In the genomic region with DNA sequence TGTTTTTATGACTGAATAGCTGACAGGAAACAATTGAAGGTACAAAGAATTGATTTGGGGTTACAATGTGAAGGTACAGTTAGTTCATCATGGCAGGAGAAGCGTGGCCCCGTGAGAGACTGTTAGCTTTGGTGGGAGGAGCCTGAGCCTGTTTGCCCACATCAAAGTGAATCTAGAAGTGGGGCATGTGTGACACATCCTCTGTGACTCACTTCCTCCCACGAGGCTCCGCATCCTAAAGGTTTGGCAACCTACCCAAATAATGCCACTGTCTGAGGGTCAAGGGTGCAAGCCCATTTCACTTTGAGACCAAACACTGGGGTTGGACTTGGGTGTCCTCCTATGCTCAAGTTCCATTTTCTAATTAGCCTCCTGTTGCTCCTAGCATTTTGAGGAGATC, we compare ENCODE assay signal across 14 mouse cellular contexts. TPM values are rescaled to one million over a fixed set of nuclear protein-coding genes. Genes with fewer than 3 reads are reported as not detected.
DNase-seq lines count a peak whose midpoint lies in the region; ATAC-seq lines count a peak whose summit lies in the region.
"Had no signal": no experiment of that assay in that cellular context is flagged by ENCODE, and none has a peak within 500 bp of the region (broad histone marks: within the 10 kb centered on the region; RNA-seq: fewer than 3 reads in every experiment).

No protein-coding gene starts in this region.

- H3K4me1 ChIP-seq in kidney, embryonic 15.5 days = peaks cover 10% of the 10 kb centered on the region

- H3K4me2 ChIP-seq in kidney, embryonic 15.5 days = no peak overlapping the region
- H3K4me2 ChIP-seq: lung, embryonic 14.5 days had no signal

- ATAC-seq in megakaryocyte progenitor cell, adult 5-6 weeks (replicated peaks; ENCODE audit: poor library complexity) = 0 out of 2 replicates have a peak, but pooled peaks have one; percentile 44
- no peak for ATAC-seq in kidney, embryonic 15.5 days (replicated peaks; ENCODE audit: low FRiP score)

- no peak overlapping the region for H3K9ac ChIP-seq in kidney, embryonic 15.5 days
- H3K9ac ChIP-seq: lung, embryonic 14.5 days had no signal

- intact Hi-C loops in heart, postnatal 10 days (cut with DNase I) = no loop called here

- H3K27me3 ChIP-seq in kidney, embryonic 15.5 days = no peaks in the 10 kb centered on the region

- no peak overlapping the region for H3K27ac ChIP-seq in kidney, embryonic 15.5 days

- 47% methylated on average over 4 of the region's 4 CpGs for WGBS in kidney, embryonic 15.5 days

- peak; percentile 46 to 81 for DNase-seq in adrenal gland, adult (ENCODE audit: inconsistent age in 2 of 2, low spot score in 1 of 2)
- DNase-seq in adrenal gland, postnatal 4 days (ENCODE audit: low spot score in 2 of 2) = no peak
- peak; percentile 62 for DNase-seq in 416B (ENCODE audit: low read depth)
- peak; percentile 17 for DNase-seq in adrenal gland, postnatal 25 days
- no peak for DNase-seq in urinary bladder, postnatal 10 days (ENCODE audit: low spot score)
- no peak for DNase-seq in heart, postnatal 10 days
- DNase-seq: cerebellum, postnatal 10 days; kidney, adult 11 months; layer of hippocampus, postnatal 36 days; lung, embryonic 14.5 days had no signal

- no peaks in the 10 kb centered on the region for H3K36me3 ChIP-seq in kidney, embryonic 15.5 days

- no peaks in the 10 kb centered on the region for H3K9me3 ChIP-seq in kidney, embryonic 15.5 days (replicated peaks)

- H3K4me3 ChIP-seq in kidney, embryonic 15.5 days (replicated peaks) = no peak overlapping the region

RNA-seq across cellular contexts. Expression of a gene that starts 43.1 kb away (rescaled TPM):
- total RNA-seq in adrenal gland, postnatal 4 days (2021) = not detected
- total RNA-seq in adrenal gland, postnatal 25 days (2021) = not detected in 2 replicates
- total RNA-seq in megakaryocyte progenitor cell, adult 5-6 weeks (2015) = not detected in 2 replicates
- total RNA-seq in megakaryocyte progenitor cell, adult 5-6 weeks (2017) = not detected in 2 replicates
- not detected in 2 replicates for polyA plus RNA-seq in kidney, embryonic 15.5 days (2015; fragmentation: Nextera tagmentation; extraction: Ambion mirVana)
- not detected for total RNA-seq in heart, postnatal 10 days (2021)
- total RNA-seq: gastrocnemius, adult 8-10 months; layer of hippocampus, postnatal 36 days had no signal
- polyA plus RNA-seq: heart, postnatal 0 days; lung, embryonic 14.5 days had no signal

RNA-seq across cellular contexts. Expression of a gene that starts 52.4 kb away (rescaled TPM):
- 10 to 100 TPM in 1 of 2 experiments, 1 to 10 TPM in 1; 3.7 to 77.7 TPM for total RNA-seq in adrenal gland, postnatal 4 days (2021)
- 1.00 TPM in 1 of 2 replicates, not detected in the other for total RNA-seq in adrenal gland, postnatal 25 days (2021)
- not detected in 2 replicates for total RNA-seq in megakaryocyte progenitor cell, adult 5-6 weeks (2015)
- not detected in 2 replicates for total RNA-seq in megakaryocyte progenitor cell, adult 5-6 weeks (2017)
- 5.6 and 8.3 TPM in 2 replicates for polyA plus RNA-seq in kidney, embryonic 15.5 days (2015; fragmentation: Nextera tagmentation; extraction: Ambion mirVana)
- total RNA-seq in heart, postnatal 10 days (2021) = not detected
- total RNA-seq: gastrocnemius, adult 8-10 months had no signal
- polyA plus RNA-seq: heart, postnatal 0 days had no signal

Comparison
In these comparisons a context has a peak if more than half of its experiments do, and no peak if none do; other contexts are left out.
1. DNase-seq: peak in adrenal gland, adult (2 of 2), 416B (single experiment) and adrenal gland, postnatal 25 days (single experiment); none in adrenal gland, postnatal 4 days (0 of 2), urinary bladder, postnatal 10 days (single experiment) and heart, postnatal 10 days (0 of 2).